Mouse (Mus musculus): ENCODE data around the gene 2510009E07Rik. TPM values are rescaled to one million over a fixed set of nuclear protein-coding genes. Genes with fewer than 3 reads are reported as not detected.
A peak's percentile ranks its signal among the peaks of the same experiment; 100 is the strongest.
"Not testable (repeated sequence)": the region's sequence is repeated elsewhere in the genome, so short reads cannot be mapped to it uniquely, and the experiment has no call there.

Gene 2510009E07Rik
- polyA plus RNA-seq, 1 experiment from 2014 or later, result 24.5 TPM

DNA sequence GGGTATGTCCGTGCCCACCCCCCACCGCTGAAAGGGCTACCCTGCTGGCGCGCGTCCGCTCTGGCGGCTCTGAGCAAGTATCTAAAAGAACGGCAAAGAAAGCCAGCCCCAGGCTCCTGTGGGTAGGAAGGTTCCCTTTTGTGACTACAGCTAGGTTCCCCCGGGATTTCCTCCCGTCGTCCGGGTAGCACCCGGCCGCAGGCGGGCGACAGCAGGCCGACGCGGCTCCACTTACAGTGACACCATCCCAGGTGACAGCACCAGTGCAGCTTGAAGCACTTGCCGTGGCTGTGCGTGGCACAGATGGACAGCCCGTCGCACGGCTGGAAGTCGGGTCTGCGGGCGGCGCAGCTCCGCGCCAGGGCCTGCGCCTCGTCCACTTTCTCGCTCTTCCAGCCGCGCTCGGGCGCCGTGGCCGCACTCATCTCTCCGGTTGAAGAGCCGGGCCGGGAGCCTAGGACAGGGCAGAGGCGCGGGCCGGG, 443 bp downstream of the 2510009E07Rik start:
- peak; percentile 62 for ATAC-seq (replicated peaks; ENCODE audit: extremely low read depth, insufficient read depth, low FRiP score)
- H3K27me3 ChIP-seq (ENCODE audit: control insufficient read depth, insufficient read depth, low read length), result no peaks in the 10 kb centered on the region

DNA sequence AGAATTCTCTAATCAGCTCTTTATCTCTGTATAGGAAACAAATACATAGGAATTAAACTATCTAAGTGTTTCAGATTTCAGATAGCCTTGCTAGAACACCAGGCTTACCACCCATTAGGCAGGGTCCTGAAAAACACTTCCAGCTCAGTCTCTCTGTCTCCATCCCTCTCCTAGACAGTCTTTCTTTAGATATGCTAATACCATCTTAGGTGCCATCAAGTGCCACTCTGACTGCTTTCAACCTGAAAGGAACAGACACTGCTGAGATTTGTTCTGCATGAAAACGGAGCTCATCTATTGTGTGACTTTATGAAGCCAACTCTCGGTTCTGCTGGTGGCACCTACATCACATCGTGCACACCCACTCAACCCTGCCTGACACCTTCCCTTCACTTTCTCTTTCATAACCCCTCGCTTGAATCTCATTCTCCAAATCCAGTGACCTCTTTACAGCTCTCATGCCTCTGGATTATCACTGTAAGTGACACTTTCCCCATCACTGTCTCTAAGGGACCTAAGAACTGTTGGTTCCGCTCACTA, 4.2 kb downstream of the 2510009E07Rik start:
- H3K36me3 ChIP-seq (ENCODE audit: control insufficient read depth, insufficient read depth), result no peaks in the 10 kb centered on the region
- peak overlapping the region; percentile 29; the same call in 1 of the 2 replicates for H3K27ac ChIP-seq (ENCODE audit: low read length)
- H3K4me3 ChIP-seq (ENCODE audit: low read length), result no peak overlapping the region
- H3K9ac ChIP-seq (ENCODE audit: low read length), result no peak overlapping the region
- 49% methylated on average over 5 of the region's 5 CpGs for WGBS
- no peak overlapping the region for H3K4me2 ChIP-seq (ENCODE audit: low read depth, low read length)
- no peaks in the 10 kb centered on the region for H3K27me3 ChIP-seq (ENCODE audit: control insufficient read depth, insufficient read depth, low read length)
- H3K9me3 ChIP-seq (replicated peaks; ENCODE audit: control insufficient read depth, low read length), result no peaks in the 10 kb centered on the region
- no peak for ATAC-seq (replicated peaks; ENCODE audit: extremely low read depth, insufficient read depth, low FRiP score)
- H3K4me1 ChIP-seq (ENCODE audit: control insufficient read depth, insufficient read depth, low read length), result peaks cover 40% of the 10 kb centered on the region

More for the DNA sequence above, 443 bp downstream of the 2510009E07Rik start:
- Histone ChIP-seq H3K36me3 (ENCODE audit: control insufficient read depth, insufficient read depth) (no peaks in the 10 kb centered on the region), H3K9me3 (replicated peaks; ENCODE audit: control insufficient read depth, low read length) (no peaks in the 10 kb centered on the region), H3K4me3 (ENCODE audit: low read length) (peak overlapping the region; percentile 84), H3K9ac (ENCODE audit: low read length) (peak overlapping the region; percentile 94), H3K4me2 (ENCODE audit: low read depth, low read length) (peak overlapping the region; percentile 96), H3K27ac (ENCODE audit: low read length) (peak overlapping the region; percentile 92), H3K4me1 (ENCODE audit: control insufficient read depth, insufficient read depth, low read length) (peaks cover 33% of the 10 kb centered on the region)
- WGBS, result under 1% methylated on average over 45 of the region's 45 CpGs

DNA sequence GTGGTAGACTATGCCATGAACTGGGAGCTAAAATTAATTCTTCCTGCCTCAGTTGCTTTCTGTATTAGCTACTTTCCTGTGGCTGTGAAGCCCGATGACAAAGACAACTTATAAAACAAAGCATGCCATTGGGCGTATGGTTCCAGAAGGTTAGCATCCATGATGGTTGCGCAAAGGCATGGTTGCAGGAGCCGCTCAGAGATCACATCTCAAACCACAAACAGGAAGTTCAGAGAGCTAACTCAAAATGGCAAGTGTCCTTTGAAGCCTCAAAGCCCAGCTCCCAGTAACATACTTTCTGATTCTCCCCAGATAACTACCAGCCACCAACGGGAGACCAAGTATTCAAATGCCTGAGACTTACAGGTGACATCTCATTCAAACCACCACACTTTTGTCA, 5.3 kb downstream of the 2510009E07Rik start:
- Histone ChIP-seq H3K4me1 (ENCODE audit: control insufficient read depth, insufficient read depth, low read length) (peaks cover 40% of the 10 kb centered on the region), H3K27ac (ENCODE audit: low read length) (no peak overlapping the region), H3K4me3 (ENCODE audit: low read length) (no peak overlapping the region), H3K9ac (ENCODE audit: low read length) (no peak overlapping the region), H3K4me2 (ENCODE audit: low read depth, low read length) (no peak overlapping the region), H3K9me3 (replicated peaks; ENCODE audit: control insufficient read depth, low read length) (no peaks in the 10 kb centered on the region), H3K27me3 (ENCODE audit: control insufficient read depth, insufficient read depth, low read length) (no peaks in the 10 kb centered on the region), H3K36me3 (ENCODE audit: control insufficient read depth, insufficient read depth) (no peaks in the 10 kb centered on the region)
- 72% methylated on average over 5 of the region's 5 CpGs for WGBS
- no peak for ATAC-seq (replicated peaks; ENCODE audit: extremely low read depth, insufficient read depth, low FRiP score)

DNA sequence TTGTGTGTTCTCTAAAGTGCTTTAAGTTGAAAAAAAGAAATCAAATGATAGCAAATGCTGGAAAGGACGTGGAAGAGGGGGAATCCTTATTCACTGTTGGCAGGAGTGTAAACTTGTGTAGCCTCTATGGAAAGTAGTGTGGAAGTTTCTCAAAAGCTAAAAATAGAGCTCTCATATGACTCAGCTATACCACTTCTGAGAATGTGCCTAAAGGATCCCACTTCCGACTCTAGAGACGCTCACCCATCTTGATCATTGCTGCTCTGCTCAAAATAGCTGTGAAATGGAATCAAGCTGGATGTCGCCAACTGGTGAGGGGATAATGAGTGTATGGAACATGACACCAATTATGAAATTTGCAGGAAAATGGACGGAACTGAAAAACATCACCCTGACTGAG, 7.1 kb downstream of the 2510009E07Rik start:
- WGBS, result 46% methylated on average over 5 of the region's 5 CpGs
- no peak for ATAC-seq (replicated peaks; ENCODE audit: extremely low read depth, insufficient read depth, low FRiP score)
- Histone ChIP-seq H3K36me3 (ENCODE audit: control insufficient read depth, insufficient read depth) (0 out of 2 replicates have a peak, but pooled peaks cover 3% of the 10 kb centered on the region), H3K27ac (ENCODE audit: low read length) (peak overlapping the region; percentile 18; the same call in 1 of the 2 replicates), H3K9me3 (replicated peaks; ENCODE audit: control insufficient read depth, low read length) (0 out of 2 replicates have a peak, but pooled peaks cover 3% of the 10 kb centered on the region), H3K4me3 (ENCODE audit: low read length) (no peak overlapping the region), H3K4me2 (ENCODE audit: low read depth, low read length) (no peak overlapping the region), H3K9ac (ENCODE audit: low read length) (no peak overlapping the region), H3K27me3 (ENCODE audit: control insufficient read depth, insufficient read depth, low read length) (no peaks in the 10 kb centered on the region), H3K4me1 (ENCODE audit: control insufficient read depth, insufficient read depth, low read length) (peaks cover 35% of the 10 kb centered on the region)

DNA sequence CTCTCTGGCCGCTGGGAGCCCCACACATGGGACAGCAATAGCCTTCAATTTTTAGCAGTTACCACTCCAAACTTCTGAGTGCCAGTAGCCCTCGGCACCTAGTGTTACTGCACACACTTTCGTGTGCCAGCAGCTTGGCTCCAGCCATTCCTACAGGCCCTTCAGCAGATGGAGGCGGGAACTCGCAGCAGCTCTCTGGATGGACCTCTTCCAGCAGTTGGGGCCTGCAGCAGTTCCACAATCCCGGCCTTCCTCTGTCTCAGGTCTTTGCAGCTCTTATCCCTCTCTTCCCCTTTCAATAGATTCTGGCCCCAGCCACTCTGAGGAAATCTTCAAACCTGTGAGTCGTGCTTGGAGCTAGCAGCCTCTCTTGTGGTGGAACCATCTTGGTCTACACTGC, 17.7 kb downstream of the 2510009E07Rik start:
- Histone ChIP-seq H3K27ac (ENCODE audit: low read length) (no peak overlapping the region), H3K4me1 (ENCODE audit: control insufficient read depth, insufficient read depth, low read length) (no peaks in the 10 kb centered on the region), H3K27me3 (ENCODE audit: control insufficient read depth, insufficient read depth, low read length) (no peaks in the 10 kb centered on the region), H3K9me3 (replicated peaks; ENCODE audit: control insufficient read depth, low read length) (no peaks in the 10 kb centered on the region), H3K36me3 (ENCODE audit: control insufficient read depth, insufficient read depth) (peaks cover 10% of the 10 kb centered on the region), H3K4me3 (ENCODE audit: low read length) (no peak overlapping the region), H3K9ac (ENCODE audit: low read length) (no peak overlapping the region), H3K4me2 (ENCODE audit: low read depth, low read length) (no peak overlapping the region)
- 80% methylated on average over 7 of the region's 7 CpGs for WGBS
- ATAC-seq (replicated peaks; ENCODE audit: extremely low read depth, insufficient read depth, low FRiP score), result no peak

DNA sequence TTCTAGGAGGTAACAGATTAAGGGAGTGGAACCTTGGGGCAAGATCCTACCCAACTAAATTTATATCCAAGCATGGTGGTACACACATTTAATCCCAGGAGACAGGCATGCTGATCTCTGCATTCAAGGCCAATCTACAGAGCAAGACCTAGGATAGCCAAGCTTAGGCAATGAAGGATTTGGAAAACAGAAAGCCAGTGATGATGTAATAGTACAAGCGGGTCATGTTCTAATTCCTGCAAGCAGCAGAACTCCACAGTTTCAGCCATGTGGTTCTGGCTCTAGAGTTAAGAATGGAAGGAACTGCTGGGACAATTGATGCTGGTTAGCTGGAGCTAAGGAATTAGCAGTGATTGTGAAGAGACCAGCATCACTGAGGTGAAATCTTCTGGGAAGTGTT, 20.8 kb downstream of the 2510009E07Rik start:
- H3K27me3 ChIP-seq (ENCODE audit: control insufficient read depth, insufficient read depth, low read length); H3K9ac ChIP-seq (ENCODE audit: low read length); H3K4me2 ChIP-seq (ENCODE audit: low read depth, low read length); ATAC-seq (replicated peaks; ENCODE audit: extremely low read depth, insufficient read depth, low FRiP score); H3K27ac ChIP-seq (ENCODE audit: low read length); H3K4me3 ChIP-seq (ENCODE audit: low read length); H3K36me3 ChIP-seq (ENCODE audit: control insufficient read depth, insufficient read depth); H3K9me3 ChIP-seq (replicated peaks; ENCODE audit: control insufficient read depth, low read length); H3K4me1 ChIP-seq (ENCODE audit: control insufficient read depth, insufficient read depth, low read length): not testable (repeated sequence)
- 81% methylated on average over 1 of the region's 1 CpGs for WGBS

DNA sequence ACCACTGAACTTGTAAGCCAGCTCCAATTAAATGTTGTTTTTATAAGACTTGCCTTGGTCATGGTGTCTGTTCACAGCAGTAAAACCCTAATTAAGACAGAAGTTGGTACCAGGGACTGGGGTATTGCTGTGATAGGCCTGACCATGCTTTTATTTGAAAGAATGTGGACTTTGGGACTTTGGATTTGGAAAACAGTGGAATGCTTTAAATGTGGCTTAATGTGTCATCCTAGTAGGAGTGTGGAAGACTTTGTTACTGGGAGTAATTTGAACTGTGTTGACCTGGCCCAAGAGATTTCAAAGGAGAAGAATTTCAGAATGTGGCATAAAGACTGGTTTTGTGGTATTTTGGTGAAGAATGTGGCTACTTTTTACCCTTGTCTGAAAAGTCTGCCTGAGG, 21.4 kb downstream of the 2510009E07Rik start:
- not testable (repeated sequence) for H3K9ac ChIP-seq (ENCODE audit: low read length); H3K27me3 ChIP-seq (ENCODE audit: control insufficient read depth, insufficient read depth, low read length); H3K4me3 ChIP-seq (ENCODE audit: low read length); H3K27ac ChIP-seq (ENCODE audit: low read length); H3K4me2 ChIP-seq (ENCODE audit: low read depth, low read length); H3K4me1 ChIP-seq (ENCODE audit: control insufficient read depth, insufficient read depth, low read length); H3K36me3 ChIP-seq (ENCODE audit: control insufficient read depth, insufficient read depth); ATAC-seq (replicated peaks; ENCODE audit: extremely low read depth, insufficient read depth, low FRiP score); H3K9me3 ChIP-seq (replicated peaks; ENCODE audit: control insufficient read depth, low read length)

DNA sequence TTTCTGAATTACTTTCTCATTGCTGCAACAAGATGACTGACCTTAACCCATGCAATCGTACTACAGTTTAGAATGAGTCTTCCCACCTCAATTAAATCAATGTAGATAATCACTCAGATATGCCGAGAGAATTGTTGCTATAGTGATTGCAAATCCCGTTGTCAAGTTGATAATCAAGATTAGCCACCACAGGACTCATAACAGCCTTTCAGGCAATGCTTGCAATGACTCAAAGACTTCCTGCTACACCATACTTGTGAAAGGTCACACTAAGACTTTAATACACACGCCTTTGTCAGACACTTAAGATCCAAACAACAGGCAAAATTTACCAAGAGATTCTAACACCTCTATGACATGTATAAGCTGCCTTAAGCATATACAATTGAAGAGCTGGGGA, 22.6 kb downstream of the 2510009E07Rik start:
- 80% methylated on average over 4 of the region's 4 CpGs for WGBS
- H3K4me1 ChIP-seq (ENCODE audit: control insufficient read depth, insufficient read depth, low read length), result no peaks in the 10 kb centered on the region
- no peak overlapping the region for H3K9ac ChIP-seq (ENCODE audit: low read length)
- peaks cover 4% of the 10 kb centered on the region for H3K9me3 ChIP-seq (replicated peaks; ENCODE audit: control insufficient read depth, low read length)
- H3K36me3 ChIP-seq (ENCODE audit: control insufficient read depth, insufficient read depth), result peaks cover 4% of the 10 kb centered on the region
- no peak overlapping the region for H3K4me2 ChIP-seq (ENCODE audit: low read depth, low read length)
- H3K27ac ChIP-seq (ENCODE audit: low read length), result no peak overlapping the region
- ATAC-seq (replicated peaks; ENCODE audit: extremely low read depth, insufficient read depth, low FRiP score), result no peak
- no peaks in the 10 kb centered on the region for H3K27me3 ChIP-seq (ENCODE audit: control insufficient read depth, insufficient read depth, low read length)
- H3K4me3 ChIP-seq (ENCODE audit: low read length), result no peak overlapping the region

DNA sequence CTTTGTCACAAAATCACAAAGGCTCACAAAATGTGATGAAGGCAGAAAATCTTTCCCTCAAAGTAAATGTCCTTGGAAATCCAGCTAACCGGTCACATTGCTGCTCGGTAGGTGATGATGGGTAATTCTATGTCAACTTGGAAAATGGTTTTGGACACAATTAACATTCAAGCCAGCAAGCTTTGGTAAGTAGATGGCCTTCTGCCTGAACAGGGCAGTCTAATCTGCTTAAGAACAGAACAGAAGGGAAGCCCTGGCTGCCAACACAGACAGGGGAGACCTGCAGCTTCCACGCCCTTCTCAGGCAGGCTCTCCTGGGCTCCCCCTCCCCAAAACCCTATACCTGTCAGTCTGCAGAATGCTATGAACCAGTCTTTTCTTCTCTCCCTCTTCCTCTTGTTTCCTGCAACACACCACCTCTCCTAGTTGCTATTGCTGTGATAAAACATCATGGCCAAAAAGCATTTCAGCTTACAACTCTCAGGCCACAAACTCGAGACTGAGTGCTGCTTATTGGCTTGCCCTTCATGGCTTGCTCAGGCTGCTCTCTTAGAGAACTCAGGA, 29.0 kb downstream of the 2510009E07Rik start:
- Histone ChIP-seq H3K36me3 (ENCODE audit: control insufficient read depth, insufficient read depth) (no peaks in the 10 kb centered on the region), H3K4me3 (ENCODE audit: low read length) (no peak overlapping the region), H3K9ac (ENCODE audit: low read length) (0 out of 2 replicates have a peak overlapping the region, but pooled peaks have one; percentile 28), H3K4me2 (ENCODE audit: low read depth, low read length) (no peak overlapping the region), H3K27ac (ENCODE audit: low read length) (no peak overlapping the region), H3K4me1 (ENCODE audit: control insufficient read depth, insufficient read depth, low read length) (peaks cover 2% of the 10 kb centered on the region), H3K9me3 (replicated peaks; ENCODE audit: control insufficient read depth, low read length) (peaks cover 4% of the 10 kb centered on the region), H3K27me3 (ENCODE audit: control insufficient read depth, insufficient read depth, low read length) (no peaks in the 10 kb centered on the region)
- ATAC-seq (replicated peaks; ENCODE audit: extremely low read depth, insufficient read depth, low FRiP score), result no peak
- WGBS, result 42% methylated on average over 4 of the region's 4 CpGs
